Mouse (Mus musculus) ovary, postnatal 10 days (tissue): Measurements from ENCODE around the gene Gm20388.
"Not testable (repeated sequence)": the region's sequence is repeated elsewhere in the genome, so short reads cannot be mapped to it uniquely, and the experiment has no call there.

ENCODE experiments used
- DNase-seq: peaks from one replicate; pipeline ENCODE4 v3.0.0; 2022; ENCODE audit warnings: low spot score

The Gm20388 gene

DNA sequence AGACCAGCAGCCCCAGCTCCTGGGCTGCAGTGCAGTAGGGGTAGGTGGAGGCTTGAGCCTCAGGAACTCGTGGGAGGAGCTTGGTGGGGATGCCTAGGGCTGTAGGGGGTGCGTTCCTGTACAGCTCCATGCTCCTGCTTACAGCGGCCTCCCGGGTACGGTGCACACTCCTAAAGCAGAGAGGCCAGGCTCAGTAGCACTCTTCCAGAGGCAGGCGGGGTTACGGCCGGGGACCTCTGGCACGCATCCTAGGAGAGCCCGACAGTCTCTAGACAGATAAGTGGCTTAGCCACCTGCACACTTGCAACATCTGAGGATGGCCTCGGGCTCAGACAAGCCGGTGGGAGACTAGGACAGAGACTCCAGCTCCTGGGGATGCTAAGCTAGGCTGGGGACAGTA is 3334.9 kb downstream of the Gm20388 start:
- no peak for DNase-seq

DNA sequence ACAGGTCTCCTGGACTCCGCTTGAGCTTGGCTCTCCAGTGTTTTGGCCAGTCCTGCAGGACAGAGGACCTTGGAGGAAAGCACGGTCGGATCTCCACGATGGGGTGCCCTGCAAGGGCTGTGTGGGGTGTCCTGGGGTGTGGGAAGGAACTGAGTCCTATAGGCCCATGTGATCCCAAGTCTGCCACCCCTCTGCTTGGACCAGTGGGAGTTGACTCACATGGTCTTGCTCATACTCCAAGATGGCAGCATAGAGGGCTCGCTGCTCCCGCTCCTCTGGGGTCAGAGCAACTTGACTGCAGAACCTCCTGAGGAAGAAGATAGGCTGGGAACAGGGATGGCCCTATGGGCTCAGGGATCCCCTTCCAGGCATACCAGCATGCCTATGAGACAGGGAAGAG is 3337.1 kb downstream of the Gm20388 start:
- DNase-seq, result no peak

GRCm38 (mm10) chr8:123248596-123248995 is 3338.0 kb downstream of the Gm20388 start:
- DNase-seq, result no peak

GRCm38 (mm10) chr8:123250940-123251339 is 3340.3 kb downstream of the Gm20388 start:
- DNase-seq, result no peak

- DNase-seq, result no peak
These were observed 3342.3 kb downstream of the Gm20388 start for GRCm38 (mm10) chr8:123252925-123253324.

- no peak for DNase-seq
These were observed 3342.9 kb downstream of the Gm20388 start for GRCm38 (mm10) chr8:123253451-123254098.

GRCm38 (mm10) chr8:123254099-123254885 is 3343.7 kb downstream of the Gm20388 start, which contains the start of the genes Zfp276 and Vps9d1:
TSS of gene Zfp276 (plus strand) at chr8:123254195.
TSS of gene Vps9d1 (minus strand) at chr8:123254348.
- peak; percentile 84 for DNase-seq

DNA sequence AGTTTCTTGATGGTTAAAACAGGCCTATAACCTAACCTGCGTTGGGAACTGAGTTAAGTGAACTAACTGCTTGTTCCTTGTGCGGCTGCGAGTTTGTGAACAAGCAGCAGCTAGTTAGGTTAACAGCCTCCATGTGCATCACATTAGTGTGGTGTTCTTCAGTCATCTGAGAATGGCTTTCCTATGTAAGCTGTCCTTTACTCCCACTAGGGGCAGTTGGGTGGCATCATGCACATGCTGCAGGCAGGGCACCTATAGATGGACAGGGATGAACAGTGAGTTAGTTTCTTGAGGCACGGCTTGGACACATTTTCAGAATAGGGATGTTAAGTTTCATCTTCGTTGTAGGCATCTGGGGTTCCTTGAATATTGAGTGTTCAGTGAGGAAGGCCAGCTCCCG is 3344.5 kb downstream of the Gm20388 start:
- DNase-seq, result no peak

GRCm38 (mm10) chr8:123257114-123257513 is 3346.5 kb downstream of the Gm20388 start:
- no peak for DNase-seq

- DNase-seq, result not testable (repeated sequence)
These were observed 3347.0 kb downstream of the Gm20388 start for GRCm38 (mm10) chr8:123257593-123257992.

GRCm38 (mm10) chr8:123267926-123268656 is 3357.4 kb downstream of the Gm20388 start:
- DNase-seq, result no peak

DNA sequence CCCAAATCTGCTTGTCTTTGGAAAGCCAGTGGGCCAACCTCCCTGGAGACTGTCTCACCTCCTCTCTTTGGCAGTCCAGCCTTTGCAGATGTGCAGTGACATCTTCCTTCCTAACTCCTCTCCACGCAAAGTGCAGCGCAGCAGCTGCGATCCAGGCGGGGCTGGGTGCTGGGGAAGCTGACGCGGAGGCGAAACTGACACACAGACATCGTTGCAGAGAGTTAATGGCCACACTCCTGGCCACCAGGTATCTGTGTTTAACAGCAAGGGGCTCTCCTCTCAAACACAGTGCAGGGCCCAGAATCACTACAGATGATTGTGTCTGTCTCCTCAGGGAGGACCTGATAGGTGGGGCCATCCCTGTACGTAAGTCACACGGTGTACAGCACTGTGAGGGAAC is 3360.5 kb downstream of the Gm20388 start:
- no peak for DNase-seq

DNA sequence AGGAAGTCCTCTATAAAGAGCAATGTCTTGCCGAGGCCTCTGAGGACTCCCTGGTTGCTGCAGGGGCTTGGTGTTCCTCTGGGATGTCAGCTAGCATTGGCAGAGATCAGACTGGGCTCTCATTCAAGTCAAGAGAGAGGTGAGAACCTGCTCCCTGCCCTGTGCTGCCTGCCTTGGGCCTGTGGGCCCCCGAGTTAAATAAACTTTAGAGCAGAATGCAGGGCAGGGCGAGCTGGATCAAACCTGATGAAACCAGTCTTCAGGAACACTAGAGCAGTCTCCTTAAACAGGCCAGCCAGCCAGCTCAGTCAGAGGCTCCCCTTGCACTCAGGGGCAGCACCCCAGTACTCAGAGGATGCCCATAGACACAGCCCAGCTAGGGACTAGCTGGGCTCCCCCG is 3361.3 kb downstream of the Gm20388 start:
- DNase-seq, result no peak

DNA sequence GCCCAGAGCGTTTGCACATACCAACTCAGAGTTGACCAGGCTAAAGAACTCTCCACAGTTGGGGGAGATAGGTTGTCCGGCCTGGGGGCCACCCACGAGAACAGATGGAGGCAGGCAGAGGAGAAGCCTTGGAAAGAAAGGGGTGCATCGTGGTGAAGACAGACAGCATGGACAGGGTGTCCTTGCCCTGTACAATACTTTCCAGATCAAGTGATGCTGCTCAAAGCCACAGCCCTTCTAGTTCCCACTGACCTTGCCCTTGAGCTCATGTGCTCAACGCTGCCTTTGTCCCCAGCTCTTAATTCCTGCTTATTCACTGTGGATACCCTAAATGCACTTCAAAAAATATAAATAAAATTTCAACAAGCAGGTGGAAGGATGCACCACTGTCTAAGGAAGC is 3363.8 kb downstream of the Gm20388 start:
- no peak for DNase-seq

DNA sequence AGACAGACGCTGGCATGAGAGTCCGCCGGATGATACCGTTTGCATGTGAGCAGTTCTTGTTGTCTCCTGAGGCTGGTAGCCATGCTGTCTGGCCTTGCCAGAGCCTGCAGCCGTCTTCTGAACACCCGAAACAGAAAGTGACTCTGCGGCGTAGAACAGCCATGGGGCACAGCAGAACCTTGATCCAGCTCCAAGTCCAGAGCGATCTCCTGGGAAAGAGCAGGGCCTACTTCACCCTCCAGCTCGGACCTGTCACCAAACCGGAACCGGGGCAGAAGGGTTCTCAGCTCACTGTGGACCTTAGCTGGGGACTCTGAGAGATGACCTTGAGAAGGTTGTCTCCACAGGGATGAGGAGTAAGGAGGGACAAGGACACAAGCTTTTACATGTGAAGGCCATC is 3364.5 kb downstream of the Gm20388 start:
- no peak for DNase-seq

GRCm38 (mm10) chr8:123278445-123278844 is 3367.8 kb downstream of the Gm20388 start:
- DNase-seq, result no peak

DNA sequence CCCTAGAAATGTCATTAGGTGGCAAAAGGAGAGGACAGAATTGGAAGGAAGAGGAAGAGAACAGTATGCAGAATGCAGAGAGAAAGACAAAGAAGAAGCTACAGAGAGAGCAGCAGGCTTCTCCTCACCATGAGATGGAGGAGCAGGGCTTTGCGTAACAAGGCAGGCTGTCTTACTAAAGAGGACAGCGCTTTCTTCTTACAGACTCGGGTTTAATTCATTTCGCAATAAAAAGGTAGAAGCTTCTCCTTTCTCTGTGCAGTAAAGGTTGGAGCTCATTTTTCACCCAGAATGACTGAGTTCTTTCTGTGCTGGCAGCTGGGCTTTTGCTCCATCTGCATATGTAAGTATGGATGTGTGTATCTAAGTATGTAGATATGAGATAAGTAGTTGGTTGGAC is 3369.2 kb downstream of the Gm20388 start:
- DNase-seq, result no peak

DNA sequence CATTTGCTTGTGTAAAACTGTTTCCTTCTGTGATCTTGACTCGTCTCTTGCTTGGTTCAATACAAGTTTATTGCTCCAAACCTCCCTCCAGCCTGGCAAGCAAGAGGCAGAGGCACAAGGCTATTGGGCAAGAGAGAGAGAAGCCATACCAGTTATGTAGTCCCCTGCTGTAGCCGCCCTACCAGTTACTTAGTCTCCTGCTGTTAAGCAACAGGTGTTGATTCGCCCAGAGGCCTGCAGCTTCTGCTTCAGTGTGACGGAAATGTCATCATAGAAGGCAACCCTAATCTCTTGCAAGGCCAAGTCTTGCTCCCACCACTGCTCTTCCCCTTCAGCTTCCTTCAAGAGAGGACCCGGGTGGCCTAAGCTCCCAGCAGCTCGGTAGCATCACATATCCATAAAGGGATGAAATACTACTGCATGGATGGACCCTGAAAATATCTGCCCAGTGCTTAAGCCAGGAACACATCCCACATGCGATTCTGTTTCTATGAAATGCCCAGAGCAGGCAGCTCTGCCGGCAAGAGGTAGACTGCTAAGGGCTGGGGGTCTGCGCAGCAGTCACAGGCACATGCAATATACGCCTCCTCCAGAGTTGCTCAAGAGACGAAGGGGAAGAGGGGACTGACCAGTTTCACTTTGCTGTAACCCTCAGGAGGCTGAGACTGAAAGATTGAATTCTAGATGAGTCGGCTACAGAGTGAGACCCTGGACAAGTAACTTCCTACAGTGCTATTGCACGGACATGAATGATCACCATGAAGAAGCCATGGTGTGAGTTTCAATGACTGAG is 3369.9 kb downstream of the Gm20388 start:
- DNase-seq, result no peak

- DNase-seq, result not testable (repeated sequence)
These were observed 3372.4 kb downstream of the Gm20388 start for GRCm38 (mm10) chr8:123282994-123283393.

DNA sequence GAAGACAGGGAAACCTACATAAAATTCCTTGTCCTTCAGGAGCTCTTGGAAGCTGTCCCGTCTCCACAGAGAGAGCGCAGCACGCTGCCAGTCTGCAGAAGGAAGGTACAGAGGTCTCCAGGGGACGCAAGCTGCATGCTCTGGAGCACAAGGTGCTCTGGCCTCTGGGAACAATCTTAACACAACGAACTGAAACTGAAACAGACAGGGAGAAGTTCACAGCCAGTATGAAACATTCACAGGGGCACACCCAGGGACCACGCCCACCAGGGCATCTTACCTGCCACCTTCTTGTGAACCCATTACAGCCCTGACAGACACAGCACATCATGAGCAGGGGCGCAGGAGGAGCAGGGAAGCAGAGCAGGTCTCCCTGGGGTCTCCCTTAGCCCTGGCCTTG is 3373.3 kb downstream of the Gm20388 start:
- DNase-seq, result no peak

DNA sequence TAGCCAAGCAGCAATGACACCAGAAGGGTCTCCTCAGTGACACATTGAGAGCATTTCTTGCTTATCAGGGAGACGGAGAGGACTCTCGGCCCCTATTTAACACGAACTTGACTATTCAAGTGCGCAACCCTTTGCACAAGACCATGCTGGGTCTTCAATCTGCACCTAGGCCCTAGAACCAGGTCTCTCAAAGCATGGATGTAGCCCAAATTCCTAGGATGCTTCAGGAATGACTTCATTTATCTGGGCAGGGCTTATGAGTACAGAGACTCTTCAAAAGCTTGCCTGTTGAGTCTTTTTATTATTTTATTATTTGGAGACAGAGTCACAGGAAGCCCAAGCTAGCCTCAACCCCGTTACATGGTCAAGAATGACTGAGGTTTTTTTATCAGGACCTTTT is 3373.9 kb downstream of the Gm20388 start:
- DNase-seq, result no peak

- DNase-seq, result no peak
These were observed 3376.7 kb downstream of the Gm20388 start for GRCm38 (mm10) chr8:123287362-123287761.
